Mouse (Mus musculus): ENCODE measurements around the gene Dnajc6. TPM values are rescaled to one million over a fixed set of nuclear protein-coding genes. Genes with fewer than 3 reads are reported as not detected.

The Dnajc6 gene
- polyA plus RNA-seq, 1 experiment from 2014 or later, result 0.78 TPM

Other genes starting within 250 kb of the Dnajc6 start
- gene Jak1, start 231.4 kb upstream of the Dnajc6 start, polyA plus RNA-seq (2015; fragmentation: Nextera tagmentation; extraction: Ambion mirVana), result 76.9 and 81.7 TPM in 2 replicates
- 21.1 and 21.3 TPM in 2 replicates for gene Ak4, start 77.4 kb upstream of the Dnajc6 start, polyA plus RNA-seq (2015; fragmentation: Nextera tagmentation; extraction: Ambion mirVana)
- 96.7 and 99.8 TPM in 2 replicates for gene Leprot, start 151.1 kb downstream of the Dnajc6 start, polyA plus RNA-seq (2015; fragmentation: Nextera tagmentation; extraction: Ambion mirVana)
- gene Lepr, start 220.8 kb downstream of the Dnajc6 start, polyA plus RNA-seq (2015; fragmentation: Nextera tagmentation; extraction: Ambion mirVana), result 6.6 and 8.5 TPM in 2 replicates